Mouse (Mus musculus) E14TG2a.4 (cell line): ENCODE results near the gene Defb23.

Experiments used
- H3K27me3 ChIP-seq: 2 replicates; pipeline ENCODE4 v1.6.1; 2014; ENCODE audit warnings: low read length, control low read depth; ENCODE audit not compliant: insufficient read depth
- H3K36me3 ChIP-seq: 2 replicates; pipeline ENCODE4 v1.6.1; 2014; ENCODE audit warnings: low read length, control low read depth; ENCODE audit not compliant: insufficient read depth
- H3K4me1 ChIP-seq: replicated peaks from 2 replicates; pipeline ENCODE4 v1.6.1; 2014; ENCODE audit warnings: low read depth, low read length, control low read depth
- H3K4me3 ChIP-seq: replicated peaks from 2 replicates; pipeline ENCODE4 v1.5.1; 2014; ENCODE audit warnings: mild to moderate bottlenecking, low read length
- H3K9me3 ChIP-seq: 2 replicates; pipeline ENCODE4 v1.6.1; 2014; ENCODE audit warnings: low read length, control low read depth
- CTCF ChIP-seq: conservative IDR thresholded peaks from 2 replicates; pipeline ENCODE4 v1.5.1; 2014; ENCODE audit warnings: low read length
- NANOG ChIP-seq: IDR thresholded peaks from 2 replicates; pipeline ENCODE4 v1.6.1; 2014; ENCODE audit warnings: borderline replicate concordance, low read length, mixed read lengths
- POU5F1 ChIP-seq: IDR thresholded peaks from 2 replicates; pipeline ENCODE4 v1.6.1; 2014; ENCODE audit warnings: low read length, borderline replicate concordance

Gene Defb23

DNA sequence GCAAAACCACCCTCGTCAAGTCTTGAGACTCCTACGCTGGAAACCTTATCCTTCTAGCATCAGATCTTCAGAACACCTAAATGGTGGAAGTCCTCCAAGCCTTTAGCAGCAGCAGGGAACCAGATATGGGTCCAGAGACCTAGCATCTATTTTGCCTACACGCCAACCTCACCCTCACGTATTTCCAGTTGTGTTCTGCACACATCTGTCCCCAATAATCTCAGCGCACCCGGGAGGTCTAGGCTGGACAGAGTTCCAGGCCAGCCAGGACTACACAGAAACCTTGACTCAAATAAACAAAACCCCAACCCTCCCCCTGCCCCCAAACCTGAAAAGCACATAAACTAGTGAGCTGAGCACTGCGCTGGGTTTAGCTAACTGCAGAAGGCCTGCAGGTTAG, 52.9 kb downstream of the Defb23 start:
- H3K9me3 ChIP-seq, result peaks cover 13% of the 10 kb centered on the region
- TF ChIP-seq CTCF, result no peak
- TF ChIP-seq POU5F1, result no peak
- TF ChIP-seq NANOG, result no peak
- peaks cover 52% of the 10 kb centered on the region for H3K4me1 ChIP-seq
- H3K36me3 ChIP-seq, result peaks cover 13% of the 10 kb centered on the region
- H3K4me3 ChIP-seq, result peak overlapping the region; percentile 92
- no peaks in the 10 kb centered on the region for H3K27me3 ChIP-seq

DNA sequence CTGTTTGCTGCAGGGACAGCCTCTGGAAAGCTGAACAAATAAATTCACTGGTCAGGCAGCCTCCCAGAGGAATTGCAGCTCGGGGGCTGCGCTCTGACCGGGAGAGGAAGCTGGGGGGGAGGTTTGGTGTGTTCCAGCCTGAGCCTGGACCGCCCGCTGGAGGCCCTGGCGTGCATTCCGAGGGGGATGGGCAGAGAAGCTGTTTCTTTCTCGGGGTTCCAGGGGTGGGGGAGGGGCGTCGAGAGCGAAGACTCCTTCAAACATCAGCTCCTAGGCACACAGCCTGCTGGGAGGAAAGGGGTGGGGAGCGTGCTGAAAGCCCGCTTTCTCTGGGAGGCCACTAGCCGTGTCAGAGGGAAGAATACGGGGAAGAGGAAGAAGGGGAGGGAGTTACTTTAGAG, 53.4 kb downstream of the Defb23 start:
- no peak for TF ChIP-seq CTCF
- TF ChIP-seq NANOG, result no peak
- no peak for TF ChIP-seq POU5F1
- H3K27me3 ChIP-seq, result no peaks in the 10 kb centered on the region
- H3K4me3 ChIP-seq, result peak overlapping the region; percentile 92
- H3K36me3 ChIP-seq, result peaks cover 13% of the 10 kb centered on the region
- H3K4me1 ChIP-seq, result peaks cover 55% of the 10 kb centered on the region
- H3K9me3 ChIP-seq, result peaks cover 8% of the 10 kb centered on the region

DNA sequence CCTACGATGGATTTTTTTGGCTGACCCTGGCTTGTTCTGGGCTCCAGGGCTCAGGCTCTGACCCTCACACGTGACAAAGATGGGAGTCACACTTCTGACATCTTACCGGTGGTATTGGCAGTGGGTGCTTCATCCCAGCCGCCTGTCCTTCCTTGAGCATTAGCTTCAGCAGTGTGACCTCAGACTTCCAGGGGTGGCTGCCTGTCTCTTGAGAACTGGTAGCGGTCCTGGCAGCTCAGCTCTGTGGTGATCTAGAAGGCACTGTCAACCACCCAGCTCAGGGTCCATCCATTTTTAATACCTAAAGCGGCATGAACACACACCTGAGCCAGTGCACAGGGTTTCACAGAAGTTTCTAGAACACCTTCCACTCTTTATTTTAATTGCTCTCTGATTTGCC, 54.6 kb downstream of the Defb23 start:
- no peak for TF ChIP-seq CTCF
- no peak for TF ChIP-seq NANOG
- no peak for TF ChIP-seq POU5F1
- Histone ChIP-seq H3K27me3 (no peaks in the 10 kb centered on the region), H3K9me3 (no peaks in the 10 kb centered on the region)

More for the DNA sequence above, 54.6 kb downstream of the Defb23 start:
- peak overlapping the region; percentile 92 for H3K4me3 ChIP-seq
- H3K4me1 ChIP-seq, result peaks cover 60% of the 10 kb centered on the region
- peaks cover 13% of the 10 kb centered on the region for H3K36me3 ChIP-seq
